Mouse (Mus musculus) embryonic facial prominence, embryonic 12.5 days (tissue): Measurements from ENCODE around the gene Sipa1l1. TPM values are rescaled to one million over a fixed set of nuclear protein-coding genes. Genes with fewer than 3 reads are reported as not detected.

Experiments
- ATAC-seq: fragments of 200-750 bp; cut with Nextera tagmentation; 2 replicates; pipeline ENCODE4 v1.8.0; 2017; ENCODE audit not compliant: insufficient number of reproducible peaks, insufficient read depth, low FRiP score, low TSS enrichment
- H3K27ac ChIP-seq: fragments of 300-500 bp; sonication (generic); 2 replicates; pipeline ENCODE4 v1.5.1; 2016; ENCODE audit warnings: mild to moderate bottlenecking
- H3K27me3 ChIP-seq: fragments of 300-500 bp; sonication (generic); 2 replicates; pipeline ENCODE4 v1.6.1; 2016; ENCODE audit warnings: mild to moderate bottlenecking, moderate library complexity
- H3K36me3 ChIP-seq: fragments of 300-500 bp; sonication (generic); 2 replicates; pipeline ENCODE4 v1.6.1; 2016; ENCODE audit warnings: mild to moderate bottlenecking
- H3K4me1 ChIP-seq: fragments of 300-500 bp; sonication (generic); 2 replicates; pipeline ENCODE4 v1.6.1; 2016
- H3K4me2 ChIP-seq: fragments of 300-500 bp; sonication (generic); replicated peaks from 2 replicates; pipeline ENCODE4 v1.6.1; 2016; ENCODE audit warnings: mild to moderate bottlenecking, moderate library complexity
- H3K4me3 ChIP-seq: fragments of 300-500 bp; sonication (generic); 2 replicates; pipeline ENCODE4 v1.5.1; 2016; ENCODE audit warnings: mild to moderate bottlenecking
- H3K9ac ChIP-seq: fragments of 300-500 bp; sonication (generic); 2 replicates; pipeline ENCODE4 v1.6.1; 2016; ENCODE audit warnings: mild to moderate bottlenecking, moderate library complexity
- H3K9me3 ChIP-seq: fragments of 300-500 bp; sonication (generic); 2 replicates; pipeline ENCODE4 v1.6.1; 2016; ENCODE audit warnings: mild to moderate bottlenecking, moderate library complexity
- WGBS: fragments of 180-500 bp; shearing (Covaris S2); methylation state at CpG from one replicate; pipeline ENCODE4 v1.1.7; 2016; 5-methylcytosine and 5-hydroxymethylcytosine counted together
- polyA plus RNA-seq: library from polyadenylated mRNA; unstranded; fragments of >200 nt; fragmentation: Nextera tagmentation; extraction: Ambion mirVana; gene quantifications from 2 replicates; pipeline ENCODE4 v1.2.1, GENCODE M21; 2016

Gene Sipa1l1
- polyA plus RNA-seq: 37.7 and 41.3 TPM in 2 replicates

GRCm38 (mm10) chr12:82168820-82169533, at the start of gene Sipa1l1:
TSS of gene Sipa1l1 (plus strand) at chr12:82169320.
- Histone ChIP-seq H3K4me3 (peak within 1 kb of the TSS; percentile 71), H3K27me3 (no peaks in the 10 kb centered on the region), H3K4me2 (peak within 1 kb of the TSS; percentile 82), H3K27ac (peak within 1 kb of the TSS; percentile 97), H3K36me3 (no peaks in the 10 kb centered on the region), H3K9me3 (no peaks in the 10 kb centered on the region), H3K9ac (peak within 1 kb of the TSS; percentile 88), H3K4me1 (peaks cover 28% of the 10 kb centered on the region; the same call in 1 of the 2 replicates)
- ATAC-seq: peak; percentile 93
- 2% methylated on average over 34 of the region's 43 CpGs for WGBS

- no peak for ATAC-seq
- Histone ChIP-seq H3K4me2 (no peak overlapping the region), H3K36me3 (no peaks in the 10 kb centered on the region), H3K27ac (no peak overlapping the region), H3K4me1 (peaks cover 11% of the 10 kb centered on the region; the same call in 1 of the 2 replicates), H3K4me3 (no peak overlapping the region), H3K27me3 (no peaks in the 10 kb centered on the region), H3K9me3 (no peaks in the 10 kb centered on the region), H3K9ac (no peak overlapping the region)
- WGBS: 72% methylated on average over 10 of the region's 10 CpGs
Measured at GRCm38 (mm10) chr12:82121947-82122346, 47.2 kb upstream of the Sipa1l1 start.

- H3K9ac ChIP-seq: no peak overlapping the region
- ATAC-seq: no peak
- no peaks in the 10 kb centered on the region for H3K36me3 ChIP-seq
- H3K4me2 ChIP-seq: peak overlapping the region; percentile 17
- H3K27me3 ChIP-seq: no peaks in the 10 kb centered on the region
- H3K4me3 ChIP-seq: no peak overlapping the region
- H3K9me3 ChIP-seq: no peaks in the 10 kb centered on the region
- peaks cover 11% of the 10 kb centered on the region; the same call in 1 of the 2 replicates for H3K4me1 ChIP-seq
- no peak overlapping the region for H3K27ac ChIP-seq
- WGBS: 26% methylated on average over 22 of the region's 22 CpGs
Measured at GRCm38 (mm10) chr12:82122450-82123249, 46.5 kb upstream of the Sipa1l1 start.

GRCm38 (mm10) chr12:82126796-82127195, 42.3 kb upstream of the Sipa1l1 start:
- Histone ChIP-seq H3K4me3 (no peak overlapping the region), H3K9me3 (no peaks in the 10 kb centered on the region), H3K4me1 (peaks cover 11% of the 10 kb centered on the region; the same call in 1 of the 2 replicates), H3K27me3 (no peaks in the 10 kb centered on the region), H3K36me3 (no peaks in the 10 kb centered on the region), H3K9ac (no peak overlapping the region), H3K4me2 (no peak overlapping the region), H3K27ac (no peak overlapping the region)
- 63% methylated on average over 3 of the region's 3 CpGs for WGBS
- ATAC-seq: no peak

- H3K4me2 ChIP-seq: no peak overlapping the region
- H3K27me3 ChIP-seq: no peaks in the 10 kb centered on the region
- no peak overlapping the region for H3K27ac ChIP-seq
- H3K4me3 ChIP-seq: no peak overlapping the region
- H3K9me3 ChIP-seq: 0 out of 2 replicates have a peak, but pooled peaks cover 4% of the 10 kb centered on the region
- ATAC-seq: no peak
- no peaks in the 10 kb centered on the region for H3K4me1 ChIP-seq
- WGBS: 88% methylated on average over 17 of the region's 17 CpGs
- no peaks in the 10 kb centered on the region for H3K36me3 ChIP-seq
- no peak overlapping the region for H3K9ac ChIP-seq
Measured at GRCm38 (mm10) chr12:82139234-82140166, 29.6 kb upstream of the Sipa1l1 start.

- 92% methylated on average over 3 of the region's 3 CpGs for WGBS
- H3K27me3 ChIP-seq: no peaks in the 10 kb centered on the region; the same call in 1 of the 2 replicates
- H3K27ac ChIP-seq: no peak overlapping the region
- H3K4me2 ChIP-seq: no peak overlapping the region
- H3K36me3 ChIP-seq: no peaks in the 10 kb centered on the region
- H3K9me3 ChIP-seq: no peaks in the 10 kb centered on the region
- peaks cover 3% of the 10 kb centered on the region; the same call in 1 of the 2 replicates for H3K4me1 ChIP-seq
- H3K4me3 ChIP-seq: no peak overlapping the region
- ATAC-seq: no peak
- H3K9ac ChIP-seq: no peak overlapping the region
Measured at GRCm38 (mm10) chr12:82143371-82143770, 25.7 kb upstream of the Sipa1l1 start.

- H3K27me3 ChIP-seq: no peaks in the 10 kb centered on the region; the same call in 1 of the 2 replicates
- no peak overlapping the region for H3K9ac ChIP-seq
- H3K4me2 ChIP-seq: no peak overlapping the region
- no peak overlapping the region for H3K4me3 ChIP-seq
- no peaks in the 10 kb centered on the region for H3K36me3 ChIP-seq
- H3K9me3 ChIP-seq: no peaks in the 10 kb centered on the region
- peaks cover 8% of the 10 kb centered on the region; the same call in 1 of the 2 replicates for H3K4me1 ChIP-seq
- ATAC-seq: no peak
- no peak overlapping the region for H3K27ac ChIP-seq
Measured at GRCm38 (mm10) chr12:82145173-82145572, 23.9 kb upstream of the Sipa1l1 start.

GRCm38 (mm10) chr12:82147021-82147693, 22.0 kb upstream of the Sipa1l1 start:
- Histone ChIP-seq H3K27ac (no peak overlapping the region), H3K4me2 (no peak overlapping the region), H3K9ac (no peak overlapping the region), H3K4me1 (peaks cover 8% of the 10 kb centered on the region; the same call in 1 of the 2 replicates), H3K4me3 (no peak overlapping the region), H3K9me3 (no peaks in the 10 kb centered on the region), H3K27me3 (no peaks in the 10 kb centered on the region; the same call in 1 of the 2 replicates), H3K36me3 (no peaks in the 10 kb centered on the region)
- no peak for ATAC-seq
- WGBS: 80% methylated on average over 12 of the region's 12 CpGs

GRCm38 (mm10) chr12:82148328-82148930, 20.7 kb upstream of the Sipa1l1 start:
- Histone ChIP-seq H3K27ac (no peak overlapping the region), H3K9me3 (no peaks in the 10 kb centered on the region), H3K27me3 (no peaks in the 10 kb centered on the region; the same call in 1 of the 2 replicates), H3K4me3 (no peak overlapping the region), H3K4me2 (no peak overlapping the region), H3K9ac (no peak overlapping the region), H3K4me1 (peaks cover 8% of the 10 kb centered on the region; the same call in 1 of the 2 replicates), H3K36me3 (no peaks in the 10 kb centered on the region)
- 40% methylated on average over 8 of the region's 8 CpGs for WGBS
- no peak for ATAC-seq

- Histone ChIP-seq H3K9ac (no peak overlapping the region), H3K4me1 (peaks cover 8% of the 10 kb centered on the region; the same call in 1 of the 2 replicates), H3K4me3 (no peak overlapping the region), H3K4me2 (no peak overlapping the region), H3K27ac (no peak overlapping the region), H3K27me3 (no peaks in the 10 kb centered on the region), H3K36me3 (no peaks in the 10 kb centered on the region), H3K9me3 (no peaks in the 10 kb centered on the region)
- 89% methylated on average over 2 of the region's 2 CpGs for WGBS
- ATAC-seq: no peak
Measured at GRCm38 (mm10) chr12:82151019-82151418, 18.1 kb upstream of the Sipa1l1 start.
